Mouse (Mus musculus): ENCODE results near the gene Rps4x.

GRCm38 (mm10) chrX:102190840-102191239 lies 1.6 kb upstream of the Rps4x start:
- TF ChIP-seq CTCF (IDR thresholded peaks at IDR 0.05; ENCODE audit: extremely low read depth, insufficient read depth, low read length) = no peak
- no peak for TF ChIP-seq POLR2A (IDR thresholded peaks at IDR 0.05; ENCODE audit: extremely low read depth, insufficient read depth, low read length)
